Comparison of ENCODE assay signal across 25 mouse cellular contexts in the genomic region with DNA sequence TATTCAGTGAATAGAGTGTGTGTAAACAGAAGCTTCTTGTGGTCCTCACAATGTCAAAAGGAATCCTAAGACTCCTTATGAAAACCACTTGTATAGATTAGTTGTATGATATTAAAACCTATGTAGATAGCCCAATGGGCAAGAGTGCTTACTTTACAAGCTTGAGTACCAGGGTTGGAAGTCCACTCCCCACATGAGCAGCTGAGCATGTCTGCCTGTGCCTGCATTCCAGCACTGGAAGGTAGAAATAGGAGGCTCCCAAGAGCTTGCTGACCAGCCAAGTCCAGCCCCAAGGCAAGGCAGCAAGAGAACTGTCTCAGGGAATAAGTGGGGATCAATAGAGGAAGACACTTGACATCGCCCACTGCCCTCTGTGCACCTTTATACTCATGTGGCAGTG. TPM values are rescaled to one million over a fixed set of nuclear protein-coding genes. Genes with fewer than 3 reads are reported as not detected.
DNase-seq lines count a peak whose midpoint lies in the region; ATAC-seq and TF ChIP-seq lines count a peak whose summit lies in the region.
"Had no signal": no experiment of that assay in that cellular context is flagged by ENCODE, and none has a peak within 500 bp of the region (broad histone marks: within the 10 kb centered on the region; RNA-seq: fewer than 3 reads in every experiment).

No protein-coding gene starts in this region.

- TF ChIP-seq POLR2A in lung, adult 2 months (IDR thresholded peaks at IDR 0.05; ENCODE audit: borderline replicate concordance, extremely low read depth, low read depth, low read length) = no peak
- TF ChIP-seq POLR2A in ES-Bruce4 (IDR thresholded peaks at IDR 0.05; ENCODE audit: insufficient read depth, low read length) = no peak

- H3K27ac ChIP-seq in lung, embryonic 16.5 days (ENCODE audit: low read length) = no peak overlapping the region
- H3K27ac ChIP-seq in ES-Bruce4 (ENCODE audit: insufficient read depth, low read length) = no peak overlapping the region
- no peak overlapping the region for H3K27ac ChIP-seq in intestine, embryonic 15.5 days
- H3K27ac ChIP-seq: embryonic facial prominence, embryonic 10.5 days; embryonic facial prominence, embryonic 13.5 days; forebrain, embryonic 10.5 days; forebrain, embryonic 13.5 days; hindbrain, embryonic 12.5 days; hindbrain, embryonic 15.5 days had no signal

- TF ChIP-seq CTCF in lung, adult 2 months (IDR thresholded peaks at IDR 0.05; ENCODE audit: insufficient read depth, low read length) = no peak
- TF ChIP-seq CTCF in ES-Bruce4 (IDR thresholded peaks at IDR 0.05; ENCODE audit: low read depth, low read length) = no peak

- H3K9ac ChIP-seq in lung, embryonic 16.5 days (ENCODE audit: low read length) = no peak overlapping the region
- H3K9ac ChIP-seq in ES-Bruce4 (ENCODE audit: low read depth, poor library complexity, severe bottlenecking) = no peak overlapping the region
- no peak overlapping the region for H3K9ac ChIP-seq in intestine, embryonic 15.5 days
- H3K9ac ChIP-seq: embryonic facial prominence, embryonic 13.5 days; forebrain, embryonic 13.5 days; hindbrain, embryonic 12.5 days; hindbrain, embryonic 15.5 days had no signal

- no peak overlapping the region for H3K4me2 ChIP-seq in lung, embryonic 16.5 days (ENCODE audit: low read depth, low read length)
- H3K4me2 ChIP-seq in intestine, embryonic 15.5 days (replicated peaks) = no peak overlapping the region
- H3K4me2 ChIP-seq: embryonic facial prominence, embryonic 13.5 days; forebrain, embryonic 13.5 days; heart, embryonic 11.5 days; hindbrain, embryonic 12.5 days; hindbrain, embryonic 15.5 days had no signal

- ATAC-seq in lung, embryonic 16.5 days (ENCODE audit: low read depth) = peak; percentile 51
- ATAC-seq in erythroblast, adult 5-6 weeks (replicated peaks; ENCODE audit: low FRiP score, poor library complexity, severe bottlenecking) = 0 out of 2 replicates have a peak, but pooled peaks have one; percentile 41
- ATAC-seq in intestine, embryonic 15.5 days = no peak
- ATAC-seq: CD4-positive, CD25-positive, alpha-beta regulatory T cell, adult 4 months; forebrain, embryonic 13.5 days; forebrain, embryonic 16.5 days; Patski had no signal

- no peak overlapping the region for H3K4me3 ChIP-seq in lung, embryonic 16.5 days (ENCODE audit: low read length)
- H3K4me3 ChIP-seq in lung, adult 2 months (replicated peaks; ENCODE audit: extremely low read depth, low read depth, low read length) = no peak overlapping the region
- peak overlapping the region; percentile 39 for H3K4me3 ChIP-seq in ES-Bruce4 (ENCODE audit: low read depth, low read length)
- no peak overlapping the region for H3K4me3 ChIP-seq in intestine, embryonic 15.5 days (replicated peaks)
- H3K4me3 ChIP-seq: embryonic facial prominence, embryonic 10.5 days; embryonic facial prominence, embryonic 13.5 days; forebrain, embryonic 10.5 days; forebrain, embryonic 13.5 days; hindbrain, embryonic 12.5 days; hindbrain, embryonic 15.5 days had no signal

- H3K9me3 ChIP-seq in lung, embryonic 16.5 days (ENCODE audit: control insufficient read depth, low read length) = peaks cover 3% of the 10 kb centered on the region; the same call in 1 of the 2 replicates
- peaks cover 3% of the 10 kb centered on the region; the same call in 1 of the 2 replicates for H3K9me3 ChIP-seq in ES-Bruce4 (replicated peaks; ENCODE audit: control insufficient read depth, insufficient read depth, low read length, poor library complexity, severe bottlenecking)
- no peaks in the 10 kb centered on the region for H3K9me3 ChIP-seq in intestine, embryonic 15.5 days
- H3K9me3 ChIP-seq: embryonic facial prominence, embryonic 10.5 days; embryonic facial prominence, embryonic 13.5 days; forebrain, embryonic 13.5 days; hindbrain, embryonic 12.5 days; hindbrain, embryonic 15.5 days had no signal

- no peak for TF ChIP-seq EP300 in ES-Bruce4 (IDR thresholded peaks at IDR 0.05; ENCODE audit: insufficient read depth, low read depth, low read length)

- H3K27me3 ChIP-seq in lung, embryonic 16.5 days (ENCODE audit: control insufficient read depth, insufficient read depth, low read depth, low read length) = no peaks in the 10 kb centered on the region
- no peaks in the 10 kb centered on the region for H3K27me3 ChIP-seq in ES-Bruce4 (ENCODE audit: control insufficient read depth, insufficient read depth, low read length, poor library complexity, severe bottlenecking)
- H3K27me3 ChIP-seq in intestine, embryonic 15.5 days (replicated peaks) = no peaks in the 10 kb centered on the region
- H3K27me3 ChIP-seq: embryonic facial prominence, embryonic 13.5 days; forebrain, embryonic 13.5 days; hindbrain, embryonic 12.5 days; hindbrain, embryonic 15.5 days; Patski had no signal

- peaks cover 10% of the 10 kb centered on the region for H3K36me3 ChIP-seq in lung, embryonic 16.5 days (ENCODE audit: control insufficient read depth, insufficient read depth, low read length)
- no peaks in the 10 kb centered on the region for H3K36me3 ChIP-seq in ES-Bruce4 (ENCODE audit: control insufficient read depth, insufficient read depth, low read length, poor library complexity, severe bottlenecking)
- peaks cover 4% of the 10 kb centered on the region; the same call in 1 of the 2 replicates for H3K36me3 ChIP-seq in intestine, embryonic 15.5 days

- peak; percentile 17 for DNase-seq in kidney, postnatal 14 days
- DNase-seq in kidney, adult 18-20 months = no peak
- DNase-seq in lung, adult 2 months = no peak
- DNase-seq: adrenal gland, adult 2 months; adrenal gland, postnatal 14 days; cerebellum, adult 11 months; cerebellum, adult 8-10 months; cerebellum, postnatal 10 days; cerebellum, postnatal 36 days; embryo, embryonic 11 days; gastrocnemius, postnatal 10 days had no signal

- H3K4me1 ChIP-seq in lung, embryonic 16.5 days (replicated peaks; ENCODE audit: control insufficient read depth, insufficient read depth, low read length) = no peaks in the 10 kb centered on the region
- peaks cover 3% of the 10 kb centered on the region; the same call in 1 of the 2 replicates for H3K4me1 ChIP-seq in lung, adult 2 months (ENCODE audit: control insufficient read depth, insufficient read depth, low read length)
- H3K4me1 ChIP-seq in ES-Bruce4 (ENCODE audit: control insufficient read depth, insufficient read depth, low read length) = peaks cover 2% of the 10 kb centered on the region
- no peaks in the 10 kb centered on the region for H3K4me1 ChIP-seq in intestine, embryonic 15.5 days (replicated peaks)
- H3K4me1 ChIP-seq: embryonic facial prominence, embryonic 10.5 days; embryonic facial prominence, embryonic 13.5 days; forebrain, embryonic 10.5 days; forebrain, embryonic 13.5 days; hindbrain, embryonic 12.5 days; hindbrain, embryonic 15.5 days had no signal

- 82% methylated on average over 1 of the region's 1 CpGs for WGBS in lung, embryonic 16.5 days
- WGBS in lung, adult 2 months = 75% methylated on average over 1 of the region's 1 CpGs
- WGBS in intestine, embryonic 15.5 days = 88% methylated on average over 1 of the region's 1 CpGs

RNA-seq across cellular contexts. Expression of gene Phlpp2, which starts 26.3 kb away (rescaled TPM):
- 2.2 and 2.7 TPM in 2 replicates for polyA plus RNA-seq in lung, embryonic 16.5 days (2015; fragmentation: Nextera tagmentation; extraction: Ambion mirVana)
- 4.4 and 6.6 TPM in 2 replicates for polyA plus RNA-seq in lung, adult 2 months (2012; rRNA removed)
- polyA plus RNA-seq in ES-Bruce4 (2011; ENCODE audit: insufficient read depth, insufficient read length, low read depth, missing spikeins) = 8.6 and 10.2 TPM in 2 replicates
- total RNA-seq in erythroblast, adult 5-6 weeks (2015; ENCODE audit: low replicate concordance) = 32.1 and 41.6 TPM in 2 replicates
- total RNA-seq in erythroblast, adult 5-6 weeks (2017; ENCODE audit: low replicate concordance) = 63.2 and 70.5 TPM in 2 replicates
- 2.1 and 2.4 TPM in 2 replicates for polyA plus RNA-seq in intestine, embryonic 15.5 days (2015; fragmentation: Nextera tagmentation; extraction: Ambion mirVana)
